Mouse (Mus musculus) lung, postnatal 14 days (tissue): Measurements from ENCODE around the gene Lrrc4b.

ENCODE experiments used
- DNase-seq: peaks from one replicate; pipeline ENCODE4 v3.0.0; 2021

The Lrrc4b gene

DNA sequence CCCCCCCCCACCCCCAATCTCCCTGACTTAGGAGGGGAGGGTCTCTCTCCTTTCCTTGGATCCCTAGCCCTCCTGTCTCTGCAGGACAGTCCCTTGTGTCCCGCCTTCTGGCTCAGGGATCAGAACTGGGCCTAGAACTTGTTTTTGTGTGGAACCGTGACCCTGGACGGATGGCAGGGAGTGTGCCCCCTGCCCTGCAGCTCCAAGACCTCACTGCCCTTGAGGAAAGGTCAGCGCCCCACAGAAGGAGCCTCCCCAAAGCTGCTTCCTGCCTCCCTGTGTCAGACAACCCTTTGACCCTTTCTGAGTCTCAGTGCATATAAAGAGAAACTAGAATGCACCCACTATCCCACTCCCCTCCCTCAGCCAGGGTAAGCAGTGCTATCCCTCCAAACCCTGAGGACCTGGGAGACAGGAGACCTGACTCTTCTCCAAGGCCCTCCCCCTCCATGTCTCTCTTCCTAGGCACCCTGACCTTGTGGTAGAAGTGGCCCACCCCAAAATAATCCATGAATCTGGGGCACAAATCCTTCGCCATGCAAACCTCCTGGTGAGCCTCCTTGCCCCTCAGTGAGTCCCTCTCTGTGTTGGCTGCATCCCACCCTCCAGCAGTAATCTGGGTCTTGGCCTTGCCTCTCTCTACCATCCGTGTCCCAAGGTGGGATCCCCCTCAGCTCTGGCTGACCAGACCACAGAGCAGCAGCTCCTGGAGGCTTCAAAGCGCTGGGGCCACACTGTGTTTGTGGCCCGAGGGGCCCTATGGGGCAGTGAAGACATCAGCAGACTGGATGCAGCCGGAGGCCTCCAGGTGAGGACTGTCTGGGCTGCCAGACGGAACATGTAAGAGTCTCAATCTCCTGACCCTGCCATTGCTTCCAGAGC is 37.4 kb downstream of the Lrrc4b start:
- DNase-seq: no peak

DNA sequence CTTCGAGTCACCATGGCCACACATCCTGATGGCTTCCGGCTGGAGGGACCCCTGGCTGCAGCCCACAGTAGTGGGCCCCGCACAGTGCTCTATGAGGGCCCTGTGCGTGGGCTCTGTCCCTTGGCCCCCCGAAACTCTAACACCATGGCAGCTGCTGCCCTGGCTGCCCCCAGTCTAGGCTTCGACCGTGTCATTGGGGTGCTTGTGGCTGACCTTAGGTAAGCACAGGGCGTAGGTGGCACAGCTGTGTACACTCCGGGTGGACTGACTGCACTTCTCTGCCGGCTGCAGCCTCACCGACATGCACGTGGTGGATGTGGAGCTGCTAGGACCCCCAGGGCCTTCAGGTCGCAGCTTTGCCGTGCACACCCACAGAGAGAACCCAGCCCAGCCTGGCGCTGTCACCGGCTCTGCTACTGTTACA is 38.1 kb downstream of the Lrrc4b start:
- DNase-seq: no peak

DNA sequence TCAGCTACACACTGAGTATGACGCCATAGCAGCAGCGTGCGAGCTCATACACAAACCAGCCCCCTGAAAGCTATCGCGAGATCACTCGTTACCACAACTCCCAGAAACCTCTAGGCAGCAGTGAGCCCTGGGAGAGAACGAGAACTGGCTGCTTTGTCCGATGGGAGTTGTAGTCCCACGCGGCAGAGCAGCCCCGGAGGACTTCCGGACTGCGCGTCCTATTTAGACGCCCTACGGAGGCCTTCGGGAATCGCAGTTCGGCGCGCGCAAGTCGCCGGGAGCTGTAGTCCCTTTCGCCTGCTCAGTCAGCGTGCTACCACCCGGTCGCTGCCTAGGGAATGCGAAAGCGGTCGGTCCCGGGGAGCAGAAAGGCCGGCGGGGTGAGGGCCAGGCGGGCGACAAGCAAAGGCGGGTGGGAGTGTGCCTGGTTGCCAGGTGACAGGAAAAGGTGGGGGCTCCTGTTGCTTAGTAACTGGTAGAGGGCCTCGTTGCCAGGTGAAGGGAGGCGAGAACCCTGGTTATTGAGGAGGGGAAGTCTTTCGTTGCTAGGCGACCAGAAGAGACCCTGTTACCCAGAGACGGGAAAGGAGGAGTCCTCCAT is 39.1 kb downstream of the Lrrc4b start, which contains the start of gene Josd2:
Gene Josd2 (plus strand): TSS at position 170 of the 601 bp plus-strand sequence.
- peak; percentile 91 for DNase-seq

DNA sequence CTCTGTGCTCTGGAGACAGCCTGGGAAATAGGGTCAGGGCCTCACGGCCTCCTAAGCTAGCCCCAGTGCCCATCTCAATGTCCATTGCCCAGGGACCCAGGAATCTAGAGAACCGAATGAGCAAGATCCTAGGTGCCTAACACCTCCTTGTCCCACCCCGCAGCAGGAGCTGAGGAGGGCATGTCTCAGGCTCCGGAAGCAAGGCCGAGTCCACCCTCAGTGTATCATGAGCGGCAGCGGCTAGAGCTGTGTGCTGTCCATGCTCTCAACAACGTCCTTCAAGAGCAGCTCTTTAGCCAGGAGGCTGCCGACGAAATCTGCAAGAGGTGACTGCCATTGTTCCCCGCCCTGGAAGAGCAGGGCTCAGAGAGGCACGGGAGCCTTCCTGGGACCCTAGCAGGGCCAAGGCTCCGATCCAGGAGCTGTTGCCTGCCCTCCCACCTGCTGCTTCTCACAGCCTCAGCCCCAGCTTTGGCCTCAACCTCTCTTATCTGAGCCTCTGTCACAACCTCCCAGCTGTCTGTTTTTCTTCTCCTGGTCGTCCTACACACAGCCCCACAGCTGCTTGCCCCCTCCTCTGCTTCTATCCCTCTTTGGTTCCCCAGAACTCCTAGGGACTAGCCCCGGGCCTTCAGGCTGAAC is 39.9 kb downstream of the Lrrc4b start:
- no peak for DNase-seq

DNA sequence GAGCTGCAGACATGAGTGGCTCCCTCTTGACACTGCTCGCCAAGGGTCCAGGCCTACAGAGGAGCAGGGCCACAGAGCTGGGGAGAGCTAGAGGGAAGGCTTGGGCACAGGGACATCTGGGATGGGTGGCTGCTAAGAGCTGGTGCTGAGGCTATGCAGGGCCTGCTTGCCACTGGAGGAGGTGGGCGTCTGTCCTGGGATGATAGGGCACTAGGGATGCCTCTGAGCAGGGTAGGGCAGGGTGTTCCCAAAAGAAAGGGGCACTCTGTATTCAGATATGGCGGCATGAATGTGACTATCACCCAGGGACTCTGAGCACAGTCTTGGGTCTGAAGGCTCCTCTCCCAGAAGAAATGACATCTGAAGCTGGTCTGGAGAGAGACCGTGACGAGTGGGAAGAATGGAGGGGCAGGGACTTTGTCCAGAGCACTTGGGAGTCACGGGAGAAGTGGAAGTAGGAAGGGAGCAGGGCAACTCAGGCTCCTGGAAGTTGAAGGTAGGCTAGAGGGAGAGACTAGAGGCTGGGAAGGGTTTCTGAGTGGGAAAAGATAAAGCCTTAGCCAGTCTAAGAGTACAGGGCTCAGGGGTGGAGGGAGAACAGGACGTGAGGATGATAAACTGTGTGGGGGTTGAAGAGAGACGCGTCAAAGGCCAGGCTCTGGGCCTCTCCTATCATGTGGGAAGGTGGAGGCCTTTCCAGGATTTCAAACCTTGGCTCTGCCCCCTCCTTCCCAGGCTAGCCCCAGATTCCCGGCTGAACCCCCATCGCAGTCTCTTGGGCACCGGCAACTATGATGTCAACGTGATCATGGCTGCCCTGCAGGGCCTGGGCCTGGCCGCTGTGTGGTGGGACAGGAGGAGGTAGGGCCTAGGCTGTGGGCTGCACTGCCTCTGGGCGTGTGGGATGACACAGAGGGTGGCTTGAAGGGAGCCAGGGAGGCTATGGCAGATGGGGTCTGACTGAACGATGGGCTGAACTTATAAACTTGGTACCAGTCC is 41.2 kb downstream of the Lrrc4b start:
- no peak for DNase-seq

DNA sequence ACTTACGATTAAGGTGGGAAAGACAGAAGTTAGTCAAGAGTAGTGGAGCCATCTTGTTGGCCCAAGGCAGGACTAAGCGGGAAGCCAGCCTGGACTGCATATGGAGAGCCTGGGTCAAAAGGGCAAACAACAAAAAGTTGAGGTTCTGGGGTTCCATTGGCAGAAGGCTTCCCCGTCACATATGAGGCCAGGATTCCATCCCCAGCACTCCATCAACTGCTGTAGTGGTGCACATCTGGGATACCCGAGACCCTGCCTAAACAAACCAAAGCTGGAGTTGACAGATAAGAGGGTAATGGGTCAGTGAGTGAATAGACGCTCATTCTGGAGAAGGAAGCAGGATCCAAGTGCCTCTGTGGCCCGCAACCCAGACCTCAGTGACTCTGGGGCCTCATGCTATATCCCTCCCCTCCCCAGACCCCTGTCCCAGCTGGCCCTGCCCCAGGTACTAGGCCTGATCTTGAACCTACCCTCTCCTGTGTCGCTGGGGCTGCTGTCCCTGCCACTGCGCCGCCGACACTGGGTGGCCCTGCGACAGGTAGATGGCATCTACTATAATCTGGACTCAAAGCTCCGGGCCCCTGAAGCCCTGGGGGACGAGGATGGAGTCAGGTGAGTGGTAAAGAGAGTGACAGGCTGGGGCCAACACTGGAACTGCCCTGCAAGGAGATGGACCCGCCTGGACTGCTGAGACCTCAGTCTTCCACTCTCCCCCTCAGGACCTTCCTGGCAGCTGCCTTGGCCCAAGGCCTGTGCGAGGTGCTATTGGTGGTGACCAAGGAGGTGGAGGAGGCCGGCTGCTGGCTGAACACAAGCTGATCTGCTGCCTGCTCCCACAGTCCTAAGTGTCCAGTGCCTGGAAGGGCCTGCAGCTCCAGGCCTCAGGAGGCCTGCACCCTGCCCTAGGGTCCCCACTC is 42.1 kb downstream of the Lrrc4b start:
- no peak for DNase-seq

DNA sequence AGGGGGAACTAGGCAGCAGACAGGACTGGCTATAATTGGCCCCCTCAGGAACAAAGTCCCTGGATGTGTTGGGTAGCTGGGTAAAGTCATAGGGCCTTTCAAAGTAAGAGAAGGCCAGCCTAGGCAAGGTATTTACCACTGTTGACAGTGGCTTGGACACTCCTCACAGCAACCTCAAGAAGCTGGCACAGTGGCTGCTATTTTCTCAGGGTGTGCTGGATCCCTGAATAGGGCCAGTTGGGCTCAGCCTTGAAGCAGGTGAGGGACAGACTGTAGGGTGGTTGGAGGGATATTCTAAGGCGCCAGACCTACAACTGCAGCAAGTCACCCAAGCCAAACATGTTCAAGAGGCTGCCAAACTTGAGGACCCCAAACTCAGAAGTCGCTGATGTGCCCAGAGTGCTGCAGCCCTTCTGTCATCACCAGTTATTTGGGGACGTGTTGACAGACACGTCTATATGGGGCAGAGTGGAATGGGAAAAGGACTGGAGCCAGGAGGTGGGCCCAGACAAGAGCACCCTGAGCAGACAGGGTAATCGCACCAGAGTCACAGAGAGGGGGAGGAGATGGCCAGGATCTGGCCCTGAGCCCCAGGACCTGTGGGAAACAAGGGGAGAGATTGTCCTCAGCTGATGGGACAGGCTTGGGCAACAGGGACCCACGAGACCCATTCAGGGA is 43.2 kb downstream of the Lrrc4b start:
- peak; percentile 41 for DNase-seq

DNA sequence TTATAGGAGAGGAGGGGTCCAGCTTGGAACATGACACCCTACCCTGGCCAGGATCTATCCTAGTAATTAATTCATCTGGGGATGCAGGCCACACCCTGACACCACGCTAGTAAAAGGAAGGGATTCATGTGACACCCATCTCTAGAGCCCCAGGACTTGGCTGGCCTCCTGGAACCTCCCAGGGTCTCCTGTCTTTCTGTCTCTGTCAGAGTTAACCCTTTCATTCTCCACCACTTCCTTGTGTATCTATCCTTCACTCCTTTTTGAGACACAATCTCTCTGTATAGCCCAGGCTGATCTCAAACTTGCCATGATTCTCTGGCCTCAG is 43.7 kb downstream of the Lrrc4b start:
- DNase-seq: no peak

DNA sequence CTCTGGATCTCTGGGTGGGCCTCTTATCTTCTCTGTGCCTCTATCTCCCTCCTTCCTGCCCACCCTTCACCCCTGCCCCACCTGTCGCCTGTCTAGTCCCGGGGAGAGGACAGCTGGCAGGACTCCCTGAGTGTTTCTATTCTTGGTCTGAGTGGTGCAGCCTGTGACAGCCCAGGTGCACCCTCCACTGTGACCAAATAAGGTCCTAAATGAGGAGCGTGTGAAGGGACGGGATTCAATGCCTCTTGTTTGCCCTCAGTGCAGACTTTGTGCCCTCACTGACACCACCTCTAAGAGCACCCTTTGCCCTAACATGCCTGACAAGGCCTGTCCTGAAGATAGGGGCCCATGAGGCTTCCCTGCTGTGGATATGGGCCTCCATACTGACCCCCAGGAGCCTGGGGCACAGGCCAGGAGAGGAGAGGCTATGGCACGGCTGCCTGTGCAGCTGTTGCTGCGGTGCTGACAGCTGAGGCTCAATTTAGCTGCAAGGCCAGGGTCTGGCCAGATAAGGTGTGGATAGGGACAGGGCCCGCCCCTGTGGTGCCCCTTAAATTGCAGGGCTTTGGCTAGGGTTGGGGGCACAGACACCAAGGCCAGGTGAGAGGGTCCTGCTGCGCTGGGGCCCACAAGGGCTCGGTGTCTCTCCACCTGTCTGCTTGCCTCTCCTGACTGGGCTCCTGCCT is 44.3 kb downstream of the Lrrc4b start:
- no peak for DNase-seq

DNA sequence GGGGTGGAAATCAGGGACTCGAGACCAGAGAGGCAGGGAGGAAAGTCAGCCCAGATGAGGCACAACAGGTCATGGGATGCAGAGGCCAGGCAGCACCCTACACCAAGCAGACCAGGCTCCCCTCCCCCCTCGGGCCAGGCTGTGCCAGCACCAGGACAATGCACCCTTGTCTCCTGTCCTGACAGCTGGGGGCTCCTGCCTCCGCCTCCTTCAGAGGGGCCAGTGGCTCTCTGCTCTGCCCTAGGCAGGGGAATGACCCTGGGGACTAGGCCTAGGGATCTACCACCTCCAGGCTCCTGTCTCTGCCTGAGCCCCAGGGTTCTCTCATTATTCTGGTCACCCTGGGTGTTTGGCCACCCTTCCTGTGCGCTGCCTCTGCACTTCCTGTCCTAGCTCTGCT is 45.6 kb downstream of the Lrrc4b start:
- no peak for DNase-seq

DNA sequence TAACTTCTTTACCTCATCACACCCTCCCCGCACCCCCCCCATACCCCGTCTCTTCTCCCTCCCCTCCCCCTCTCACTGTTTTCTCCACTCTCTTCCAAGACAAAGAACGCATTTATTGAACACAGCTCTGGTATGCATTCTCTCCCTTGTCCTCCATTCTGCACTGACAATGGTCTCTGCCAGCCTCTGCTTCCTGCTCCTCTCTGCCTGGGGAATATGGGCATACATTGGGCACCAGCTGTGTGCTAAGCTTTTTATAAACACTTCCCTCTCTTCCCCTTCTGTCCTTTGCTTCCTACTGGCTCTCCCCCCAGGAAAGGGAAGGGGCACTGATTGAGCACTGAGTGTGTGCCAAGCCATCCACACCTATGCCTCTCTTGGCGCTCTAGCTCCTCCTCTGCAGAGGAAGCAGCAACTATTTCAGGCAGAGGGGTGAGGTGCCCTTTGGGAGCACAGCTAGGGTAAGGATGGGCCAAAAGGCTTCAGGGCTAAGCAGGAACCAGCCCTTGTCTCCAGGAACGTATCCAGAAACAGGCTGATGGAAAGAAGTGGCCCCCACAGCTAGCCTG is 46.3 kb downstream of the Lrrc4b start:
- no peak for DNase-seq

DNA sequence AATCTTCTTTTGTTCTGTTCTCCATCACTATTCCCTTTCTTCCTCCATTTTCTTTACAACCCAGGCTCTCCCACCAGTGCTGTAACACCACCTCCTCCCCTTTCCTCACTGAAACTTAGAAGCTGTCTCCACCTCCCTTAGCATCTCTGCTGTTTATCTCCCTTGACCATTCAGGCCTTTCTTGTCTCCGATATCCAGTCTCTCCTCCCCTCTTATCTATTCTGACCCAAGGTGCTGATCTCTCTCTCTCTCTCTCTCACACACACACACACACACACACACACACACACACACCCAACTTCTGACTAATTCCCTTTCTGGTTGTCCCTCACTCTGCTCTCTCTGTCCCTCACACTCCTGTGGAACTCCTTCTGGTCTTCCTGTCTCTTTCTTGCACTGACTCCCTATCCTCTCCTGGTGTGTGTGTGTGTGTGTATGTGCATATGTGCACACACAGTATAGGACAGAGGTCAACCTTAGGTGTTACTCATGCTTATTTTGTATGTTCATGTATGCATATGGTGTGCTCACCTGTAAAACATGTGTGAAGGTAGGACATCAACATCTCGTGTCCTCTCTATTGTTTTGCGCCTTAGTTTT is 54.1 kb downstream of the Lrrc4b start:
- DNase-seq: no peak

DNA sequence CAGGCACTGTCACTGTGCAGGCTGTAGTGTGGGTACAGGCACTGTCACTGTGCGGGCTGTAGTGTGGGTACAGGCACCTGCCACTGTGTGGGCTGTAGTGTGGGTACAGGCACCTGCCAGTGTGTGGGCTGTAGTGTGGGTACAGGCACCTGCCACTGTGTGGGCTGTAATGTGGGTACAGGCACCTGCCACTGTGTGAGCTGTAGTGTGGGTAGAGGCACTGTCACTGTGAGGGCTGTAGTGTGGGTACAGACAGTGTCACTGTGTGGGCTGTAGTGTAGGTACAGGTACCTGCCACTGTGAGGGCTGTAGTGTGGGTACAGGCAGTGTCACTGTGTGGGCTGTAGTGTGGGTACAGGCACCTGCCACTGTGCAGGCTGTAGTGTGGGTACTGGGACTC is 55.3 kb downstream of the Lrrc4b start:
- DNase-seq: no peak

DNA sequence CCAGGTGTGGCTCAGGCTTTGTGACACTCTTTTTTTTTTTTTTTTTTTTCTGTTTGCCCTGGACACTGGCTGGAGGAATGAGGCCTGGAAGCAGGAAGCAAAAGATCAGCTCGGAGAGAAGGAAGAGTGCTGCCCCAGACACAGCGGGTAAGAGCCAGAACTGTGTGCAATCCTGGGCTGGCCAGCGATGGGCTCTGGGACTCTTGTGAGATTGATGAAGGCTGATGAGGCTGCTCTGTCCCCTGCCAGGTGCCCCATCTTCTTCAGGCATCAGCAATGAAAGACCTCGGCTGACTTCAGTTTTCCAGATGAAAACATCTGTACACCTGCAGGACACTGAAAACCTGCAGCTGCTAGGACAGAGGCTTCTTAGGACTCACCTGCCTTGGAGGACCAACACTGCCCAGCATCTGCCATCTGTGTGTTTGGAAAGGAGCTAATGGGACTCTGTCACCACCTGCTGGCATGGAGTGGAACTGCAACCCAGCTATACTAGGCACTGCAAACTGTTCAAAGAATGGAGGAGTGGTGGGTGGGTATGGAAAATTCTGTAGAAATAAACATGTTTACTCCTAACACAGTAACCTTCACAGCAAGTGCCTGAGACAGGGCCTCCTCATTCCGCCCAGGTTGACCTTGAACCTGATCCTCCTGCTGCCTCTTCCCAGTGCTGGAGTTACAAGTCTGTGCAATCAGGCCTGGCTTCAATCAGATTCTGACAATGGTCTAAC is 56.2 kb downstream of the Lrrc4b start:
- peak; percentile 80 for DNase-seq

DNA sequence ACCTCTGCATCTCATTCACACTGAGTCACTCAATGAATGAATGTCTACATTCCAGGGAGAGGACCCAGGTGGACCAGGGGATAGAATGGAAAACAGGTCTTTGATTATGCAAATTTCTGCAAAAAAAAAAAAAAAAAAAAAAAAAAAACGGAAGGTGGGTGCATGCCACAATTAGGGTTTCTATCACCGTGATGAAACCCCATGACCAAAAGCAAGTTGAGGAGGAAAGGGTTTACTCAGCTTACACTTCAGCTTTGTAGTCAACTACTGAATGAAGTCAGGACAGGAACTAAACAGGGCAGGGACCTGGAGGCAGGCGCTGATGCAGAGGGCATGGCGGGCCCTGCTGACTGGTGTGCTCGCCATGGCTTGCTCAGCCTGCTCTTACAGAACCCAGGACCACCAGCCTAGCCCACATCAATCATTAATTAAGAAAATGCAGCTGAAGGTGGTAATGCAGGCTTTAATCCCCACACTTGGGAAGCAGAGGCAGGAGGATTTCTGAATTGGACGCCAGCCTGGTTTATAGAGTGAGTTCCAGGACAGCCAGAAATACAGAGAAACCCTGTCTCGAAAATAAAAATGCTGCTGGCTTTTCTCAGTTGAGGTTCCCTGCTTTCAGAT is 56.9 kb downstream of the Lrrc4b start:
- DNase-seq: no peak

DNA sequence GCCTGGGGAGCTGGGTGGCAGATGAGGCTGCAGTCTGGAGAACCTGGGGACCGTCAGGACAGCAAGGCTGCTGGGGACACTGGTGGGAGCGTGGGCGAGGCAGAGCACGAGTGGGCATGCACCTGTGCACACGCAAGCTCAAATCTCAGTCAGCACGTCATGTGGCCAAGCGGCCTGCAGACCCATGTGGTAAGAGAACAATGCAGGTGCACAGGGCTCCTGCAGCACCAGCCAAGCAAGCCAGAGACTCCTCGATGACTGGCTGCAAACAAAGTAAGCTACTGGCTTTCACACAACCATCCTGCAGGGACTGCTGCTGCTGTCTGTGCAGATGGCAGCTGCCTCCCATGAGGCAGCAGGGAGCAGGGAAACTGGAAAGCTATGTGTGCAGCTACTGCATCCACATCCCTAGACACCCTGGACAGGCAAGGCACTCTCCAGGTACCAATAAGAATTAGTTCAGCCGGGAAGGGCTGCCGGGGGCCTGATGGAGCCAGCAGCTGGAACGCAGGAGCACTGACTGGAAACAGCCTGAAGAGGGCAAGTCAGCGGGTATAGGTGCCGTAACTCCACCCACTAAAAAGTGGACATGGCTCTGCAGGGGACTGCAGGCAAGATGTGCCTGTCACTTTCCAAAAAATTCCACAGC is 58.2 kb downstream of the Lrrc4b start:
- no peak for DNase-seq

DNA sequence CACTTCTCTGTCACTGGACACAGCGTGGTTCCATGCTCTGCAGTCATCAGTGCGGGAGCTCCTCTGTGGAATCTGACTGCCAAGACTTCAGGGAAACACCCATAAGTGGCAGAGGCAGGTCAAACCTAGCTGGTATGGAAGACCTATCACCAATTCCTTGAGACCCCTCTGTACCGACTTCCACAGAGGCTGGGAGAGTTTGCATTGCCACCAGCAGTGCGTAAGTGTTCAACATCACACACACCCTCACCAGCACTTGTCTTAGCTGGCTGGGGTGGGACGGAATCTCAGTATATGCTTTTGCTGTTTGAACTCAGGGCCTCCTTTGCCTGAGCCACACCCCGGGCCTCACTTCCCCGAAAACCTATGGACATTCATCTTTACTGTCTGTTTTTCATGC is 59.1 kb downstream of the Lrrc4b start:
- DNase-seq: no peak

DNA sequence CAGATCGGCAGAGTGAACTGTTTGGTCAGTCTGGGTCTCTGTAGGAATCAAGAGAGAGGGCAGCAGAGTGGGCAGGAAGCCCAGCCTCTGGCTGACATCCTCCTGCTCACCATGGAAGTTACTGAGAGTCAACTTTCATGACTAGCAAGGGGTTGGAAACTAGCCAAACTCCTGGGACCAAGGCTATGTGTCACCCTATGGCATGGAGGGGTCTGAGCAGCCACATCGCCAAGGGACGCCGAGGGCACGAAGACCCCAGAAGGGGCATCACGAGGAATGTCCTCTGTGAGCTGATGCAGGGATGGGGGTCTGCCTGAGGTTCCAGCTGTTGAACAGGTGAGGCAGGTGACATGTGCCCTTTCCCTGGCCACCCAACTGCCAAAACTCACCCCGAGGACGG is 59.7 kb downstream of the Lrrc4b start:
- no peak for DNase-seq
